Mouse (Mus musculus) lung, postnatal 0 days (tissue): ENCODE measurements around the gene Ogfod2.

ENCODE experiments used
- CTCF ChIP-seq: IDR thresholded peaks from 2 replicates; pipeline ENCODE4 v1.5.1; 2016; ENCODE audit warnings: antibody characterized with exemption, mild to moderate bottlenecking
- EP300 ChIP-seq: IDR thresholded peaks from 2 replicates; pipeline ENCODE4 v1.6.1; 2016; ENCODE audit warnings: antibody characterized with exemption, mild to moderate bottlenecking, control low read depth

- TF ChIP-seq CTCF (no peak), EP300 (no peak)
Measured at GRCm38 (mm10) chr5:124077856-124078460, 34.1 kb upstream of the Ogfod2 start.
